Mouse (Mus musculus) testis, adult 2 months (tissue): ENCODE measurements around the gene Ahnak2. TPM values are rescaled to one million over a fixed set of nuclear protein-coding genes. Genes with fewer than 3 reads are reported as not detected.

Source experiments
- H3K27ac ChIP-seq: fragments of 200-500 bp; 2 replicates; pipeline ENCODE4 v1.5.1; 2012; ENCODE audit warnings: low read depth, low read length; ENCODE audit not compliant: control insufficient read depth, insufficient read depth
- H3K27me3 ChIP-seq: fragments of 200-500 bp; 2 replicates; pipeline ENCODE4 v1.6.1; 2012; ENCODE audit warnings: mild to moderate bottlenecking, low read length, moderate library complexity; ENCODE audit not compliant: control insufficient read depth, insufficient read depth
- H3K36me3 ChIP-seq: fragments of 200-500 bp; 2 replicates; pipeline ENCODE4 v1.6.1; 2012; ENCODE audit warnings: mild to moderate bottlenecking, low read length; ENCODE audit not compliant: control insufficient read depth, insufficient read depth
- H3K4me1 ChIP-seq: fragments of 200-500 bp; 2 replicates; pipeline ENCODE4 v1.6.1; 2012; ENCODE audit warnings: low read length; ENCODE audit not compliant: control insufficient read depth, insufficient read depth
- H3K4me3 ChIP-seq: fragments of 200-500 bp; 2 replicates; pipeline ENCODE4 v1.5.1; 2012; ENCODE audit warnings: low read depth, mild to moderate bottlenecking, low read length, moderate library complexity, mixed read lengths; ENCODE audit not compliant: control insufficient read depth
- CTCF ChIP-seq: fragments of 200-500 bp; IDR thresholded peaks from 2 replicates; pipeline ENCODE4 v1.5.1; 2012; ENCODE audit warnings: low read depth, mild to moderate bottlenecking, inconsistent platforms, low read length, moderate library complexity; ENCODE audit not compliant: control insufficient read depth, insufficient read depth, insufficient replicate concordance
- POLR2A ChIP-seq: fragments of 200-500 bp; IDR thresholded peaks from 2 replicates; pipeline ENCODE4 v1.6.1; 2012; ENCODE audit warnings: low read depth, mild to moderate bottlenecking, inconsistent platforms, low read length, moderate library complexity; ENCODE audit not compliant: control insufficient read depth
- polyA plus RNA-seq: library from polyadenylated mRNA; depleted of rRNA; stranded (reverse); fragments of >200 nt; gene quantifications from 2 replicates; pipeline ENCODE4 v1.2.3, GENCODE M21; 2012

Gene Ahnak2
- polyA plus RNA-seq, 1 experiment, result 1.2 TPM

GRCm38 (mm10) chr12:112747606-112747970, 54.9 kb downstream of the Ahnak2 start:
- H3K27ac ChIP-seq, result no peak overlapping the region
- H3K36me3 ChIP-seq, result no peaks in the 10 kb centered on the region
- H3K27me3 ChIP-seq, result no peaks in the 10 kb centered on the region
- no peak for TF ChIP-seq CTCF
- no peak for TF ChIP-seq POLR2A
- no peak overlapping the region for H3K4me3 ChIP-seq
- H3K4me1 ChIP-seq, result no peaks in the 10 kb centered on the region

DNA sequence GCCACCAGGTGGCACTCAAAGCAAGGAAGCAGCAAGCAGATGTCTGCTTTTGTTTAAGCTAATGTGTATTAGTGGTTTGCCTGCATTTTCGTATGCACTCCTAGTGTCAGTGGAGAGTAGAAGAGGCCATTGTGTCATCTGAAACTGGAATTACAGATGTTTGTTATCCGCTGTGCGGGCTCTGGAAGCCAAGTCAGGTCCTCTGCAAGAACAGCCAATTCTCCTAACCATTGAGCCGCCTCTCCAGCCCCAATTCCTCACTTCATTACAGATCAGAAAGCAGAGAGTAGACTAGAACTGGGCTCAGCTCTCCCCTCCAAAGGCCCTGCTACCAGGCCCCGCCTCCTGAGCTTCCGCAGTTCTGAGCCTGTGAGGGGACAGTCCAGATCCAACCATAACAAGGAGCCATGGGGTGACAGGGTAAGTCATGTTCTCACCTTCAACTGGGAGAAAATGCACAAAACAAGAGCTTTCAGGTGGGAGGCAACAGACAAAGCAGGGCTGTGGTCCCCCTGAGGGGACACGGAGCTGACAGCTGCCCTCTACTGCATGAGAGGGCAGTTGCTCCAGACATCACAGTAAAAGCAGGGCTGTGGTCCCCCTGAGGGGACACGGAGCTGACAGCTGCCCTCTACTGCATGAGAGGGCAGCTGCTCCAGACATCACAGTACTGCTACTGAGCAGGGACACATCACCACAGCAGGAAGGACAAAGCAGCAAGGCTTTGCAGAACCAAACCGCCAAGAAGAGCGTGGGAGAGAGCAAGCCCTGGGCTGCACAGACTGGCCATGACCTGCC, 55.5 kb downstream of the Ahnak2 start:
- no peaks in the 10 kb centered on the region for H3K4me1 ChIP-seq
- H3K36me3 ChIP-seq, result no peaks in the 10 kb centered on the region
- H3K27ac ChIP-seq, result no peak overlapping the region
- TF ChIP-seq CTCF, result no peak
- no peaks in the 10 kb centered on the region for H3K27me3 ChIP-seq
- H3K4me3 ChIP-seq, result no peak overlapping the region

DNA sequence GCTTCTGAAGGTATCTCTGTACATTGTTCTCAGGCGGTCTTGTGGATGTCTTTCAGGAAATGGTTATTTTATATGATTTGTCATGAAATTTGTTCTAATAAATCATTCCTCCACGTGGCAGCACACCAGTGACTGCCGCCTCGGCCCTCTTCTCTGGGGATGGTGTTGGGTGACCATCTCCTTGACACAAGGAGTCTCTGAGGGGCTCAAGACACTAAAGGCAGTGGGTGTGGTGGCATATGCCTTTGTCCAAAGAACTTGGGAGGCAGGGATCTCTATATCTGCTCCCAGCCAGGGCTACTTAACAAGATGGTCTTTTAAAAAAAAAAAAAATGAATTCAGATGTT, 56.0 kb downstream of the Ahnak2 start:
- no peak for TF ChIP-seq CTCF
- no peak overlapping the region for H3K27ac ChIP-seq

DNA sequence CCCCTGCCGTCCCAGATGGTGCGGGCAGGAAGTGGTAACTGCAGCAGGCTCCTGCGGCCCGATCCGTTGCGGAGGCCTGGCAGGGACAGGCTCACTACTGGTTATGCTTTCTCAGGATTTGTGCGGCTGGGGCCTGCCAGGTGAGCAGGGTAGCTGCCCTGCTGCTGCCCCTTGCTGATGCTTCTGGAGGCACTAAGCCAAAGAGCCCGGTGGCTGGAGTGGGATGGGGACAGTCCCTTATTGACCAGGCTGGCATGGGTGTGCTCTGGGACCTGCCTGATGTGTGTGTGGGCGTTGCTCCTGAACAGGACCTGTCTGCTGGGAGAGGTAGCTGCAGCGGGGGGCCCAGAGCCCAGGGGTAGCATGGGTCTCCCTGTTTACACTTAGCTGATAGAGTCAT, 56.7 kb downstream of the Ahnak2 start:
- Histone ChIP-seq H3K36me3 (no peaks in the 10 kb centered on the region), H3K27ac (no peak overlapping the region), H3K27me3 (no peaks in the 10 kb centered on the region), H3K4me3 (no peak overlapping the region), H3K4me1 (no peaks in the 10 kb centered on the region)
- TF ChIP-seq POLR2A, result no peak
- no peak for TF ChIP-seq CTCF

More for the DNA sequence above, 56.0 kb downstream of the Ahnak2 start:
- H3K4me3 ChIP-seq, result no peak overlapping the region
- no peaks in the 10 kb centered on the region for H3K4me1 ChIP-seq
- no peaks in the 10 kb centered on the region for H3K36me3 ChIP-seq
- H3K27me3 ChIP-seq, result no peaks in the 10 kb centered on the region

DNA sequence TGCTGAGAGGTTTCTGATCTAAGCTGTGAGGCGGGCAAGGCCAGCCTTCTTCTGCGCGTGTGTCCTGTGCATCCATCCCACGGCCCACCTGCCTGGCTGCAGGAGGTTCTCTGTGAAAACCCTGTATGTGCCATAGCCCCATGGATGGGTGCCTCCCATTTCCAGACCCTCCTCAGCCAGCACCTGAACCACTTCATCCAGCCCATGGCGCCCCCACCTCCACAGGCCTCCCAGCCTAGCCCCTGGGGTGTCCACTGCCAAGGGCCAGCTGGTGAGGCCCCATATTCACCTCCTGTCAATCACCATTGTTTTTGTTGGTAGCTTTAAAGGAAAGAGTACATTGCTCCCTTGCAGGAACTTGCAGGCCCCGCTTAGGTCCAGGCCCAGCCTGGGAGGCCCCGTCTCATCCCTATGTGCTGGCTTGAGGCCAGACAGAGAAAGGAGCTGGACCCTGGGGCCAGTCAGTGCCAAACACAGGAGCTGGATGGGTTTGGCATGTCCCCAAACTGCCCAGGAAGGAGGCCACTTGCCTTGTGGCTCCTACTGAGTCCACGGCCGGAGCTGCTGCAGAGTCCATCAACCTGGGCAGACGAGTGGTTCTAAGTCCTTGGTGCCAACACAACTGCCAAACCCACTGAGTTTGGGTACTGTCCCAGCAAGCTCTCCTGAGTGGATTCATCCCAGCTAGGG, 57.4 kb downstream of the Ahnak2 start:
- H3K4me3 ChIP-seq, result no peak overlapping the region
- no peaks in the 10 kb centered on the region for H3K27me3 ChIP-seq
- no peaks in the 10 kb centered on the region for H3K36me3 ChIP-seq
- H3K4me1 ChIP-seq, result no peaks in the 10 kb centered on the region
- TF ChIP-seq POLR2A, result no peak
- TF ChIP-seq CTCF, result no peak
- no peak overlapping the region for H3K27ac ChIP-seq

DNA sequence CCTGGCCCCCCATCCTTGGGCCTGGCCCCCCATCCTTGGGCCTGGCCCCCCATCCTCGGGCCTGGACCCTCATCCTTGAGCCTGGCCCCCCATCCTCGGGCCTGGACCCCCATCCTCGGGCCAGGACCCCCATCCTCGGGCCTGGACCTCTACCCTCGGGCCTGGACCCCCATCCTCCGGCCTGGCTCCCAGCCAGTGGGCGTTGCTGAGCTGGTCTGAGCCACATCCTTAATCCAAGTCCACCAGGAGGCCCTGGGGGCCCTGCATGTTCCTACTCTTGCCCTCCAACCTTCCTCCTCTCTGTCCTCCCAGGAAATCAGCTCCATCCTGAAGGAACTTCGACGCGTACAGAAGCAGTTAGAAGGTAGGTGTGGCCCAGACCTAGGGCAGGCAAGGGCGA, 58.2 kb downstream of the Ahnak2 start:
- TF ChIP-seq CTCF (no peak), POLR2A (no peak)
- Histone ChIP-seq H3K27ac (no peak overlapping the region), H3K36me3 (no peaks in the 10 kb centered on the region), H3K27me3 (no peaks in the 10 kb centered on the region), H3K4me1 (no peaks in the 10 kb centered on the region), H3K4me3 (no peak overlapping the region)

DNA sequence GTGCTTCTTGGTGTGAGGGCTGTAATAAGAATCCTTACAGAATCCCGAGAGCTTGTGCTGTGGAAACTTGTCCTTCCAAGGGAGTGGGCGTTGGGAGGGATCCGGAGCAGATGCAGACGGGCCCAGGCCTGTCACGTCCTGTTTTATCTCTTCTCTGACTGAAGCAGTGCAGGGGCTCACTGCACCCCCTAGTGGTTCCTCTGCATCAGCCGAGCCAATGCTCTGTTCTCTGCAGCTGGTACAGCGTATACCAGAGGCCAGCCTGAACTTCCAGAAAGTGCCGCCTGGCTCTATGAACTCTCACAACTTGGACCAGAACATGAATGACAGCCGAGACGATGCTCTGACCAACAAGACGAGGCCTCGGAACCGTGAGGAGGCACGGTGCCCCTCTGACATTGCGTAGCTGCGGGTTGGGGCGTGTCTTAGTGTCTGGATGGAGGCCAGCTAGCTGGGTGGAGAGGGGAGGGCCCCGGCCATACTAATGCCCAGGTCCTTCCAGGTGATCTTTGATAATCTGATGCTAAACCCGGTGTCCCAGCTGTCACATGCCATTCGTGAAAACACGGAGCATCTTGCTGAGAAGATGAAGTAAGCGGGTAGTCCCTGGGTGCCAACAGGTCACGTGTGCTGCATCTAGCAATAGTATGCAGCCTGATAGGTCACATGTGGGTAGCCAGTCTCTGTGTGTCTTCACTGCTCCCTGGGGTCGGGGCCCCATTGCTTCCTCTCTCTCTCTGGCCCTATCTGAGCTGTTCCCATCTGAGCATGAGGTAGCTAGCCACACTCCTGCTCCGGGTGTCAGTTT, 59.1 kb downstream of the Ahnak2 start:
- no peaks in the 10 kb centered on the region for H3K27me3 ChIP-seq
- H3K27ac ChIP-seq, result no peak overlapping the region
- no peaks in the 10 kb centered on the region for H3K4me1 ChIP-seq
- H3K36me3 ChIP-seq, result no peaks in the 10 kb centered on the region
- TF ChIP-seq POLR2A (no peak), CTCF (peak; percentile 65; the same call in 1 of the 2 replicates)
- no peak overlapping the region for H3K4me3 ChIP-seq
